Mouse (Mus musculus) CH12.LX (cell line): ENCODE measurements around the gene Myh3. TPM values are rescaled to one million over a fixed set of nuclear protein-coding genes. Genes with fewer than 3 reads are reported as not detected.
A peak's percentile ranks its signal among the peaks of the same experiment; 100 is the strongest.

Experiments
- DNase-seq: peaks from one replicate; pipeline ENCODE4 v3.0.0-alpha.2; 2013; ENCODE audit errors: extremely low read depth
- H3K27ac ChIP-seq: 2 replicates; pipeline ENCODE4 v1.5.1; 2012; ENCODE audit warnings: low read depth, mild to moderate bottlenecking, control low read depth, moderate library complexity; ENCODE audit not compliant: insufficient read depth
- H3K27me3 ChIP-seq: replicated peaks from 2 replicates; pipeline ENCODE3; 2012; ENCODE audit warnings: inconsistent platforms
- H3K36me3 ChIP-seq, 2 experiments: replicated peaks in 1 of 2; 2 replicates each; pipeline versions ENCODE3 to v1.6.1; 2012; ENCODE audit warnings: inconsistent platforms in 1 of 2, low read length in 1 of 2, mild to moderate bottlenecking in 1 of 2, mixed read lengths in 1 of 2, moderate library complexity in 1 of 2; ENCODE audit not compliant: control insufficient read depth in 1 of 2, insufficient read depth in 1 of 2
- H3K4me1 ChIP-seq, 2 experiments: 2 replicates each; pipeline ENCODE4 v1.6.1; 2012; ENCODE audit warnings: inconsistent platforms in 1 of 2, moderate library complexity in 1 of 2; ENCODE audit not compliant: insufficient read depth in 2 of 2, control insufficient read depth in 1 of 2
- H3K4me2 ChIP-seq: 2 replicates; pipeline ENCODE4 v1.6.1; 2012; ENCODE audit warnings: low read depth, mild to moderate bottlenecking, control low read depth; ENCODE audit not compliant: poor library complexity, insufficient read depth, severe bottlenecking
- H3K4me3 ChIP-seq, 3 experiments: fragments of 150-350 bp in 1 of 3; sonication (generic) in 1 of 3; replicated peaks in 1 of 3; 2 replicates each; pipeline versions ENCODE3 to v1.5.1; 2011 to 2012; ENCODE audit warnings: low read depth in 2 of 3, low read length in 2 of 3, mild to moderate bottlenecking in 2 of 3, moderate library complexity in 2 of 3, control low read depth in 1 of 3, improper control_type of control experiment in 1 of 3, inconsistent platforms in 1 of 3, mixed read lengths in 1 of 3; ENCODE audit not compliant: poor library complexity in 1 of 3
- H3K79me2 ChIP-seq: replicated peaks from 2 replicates; pipeline ENCODE4 v1.6.1; 2012; ENCODE audit warnings: mild to moderate bottlenecking, moderate library complexity; ENCODE audit not compliant: control insufficient read depth, poor library complexity, insufficient read depth, severe bottlenecking; ENCODE audit errors: extremely low read depth
- H3K9ac ChIP-seq: 2 replicates; pipeline ENCODE4 v1.6.1; 2012; ENCODE audit warnings: low read depth, mild to moderate bottlenecking, control low read depth, moderate library complexity; ENCODE audit not compliant: insufficient read depth
- H3K9me3 ChIP-seq: replicated peaks from 2 replicates; pipeline ENCODE3; 2012; ENCODE audit warnings: low read length, inconsistent platforms, mixed read lengths
- CHD1 ChIP-seq: IDR thresholded peaks from 2 replicates; pipeline ENCODE4 v1.6.1; 2012; ENCODE audit warnings: low read depth, low read length, improper control_type of control experiment, inconsistent platforms
- CHD2 ChIP-seq: IDR thresholded peaks from 2 replicates; pipeline ENCODE4 v1.6.1; 2011; ENCODE audit warnings: low read length, improper control_type of control experiment
- E2F4 ChIP-seq: IDR thresholded peaks from 2 replicates; pipeline ENCODE4 v1.6.1; 2011; ENCODE audit warnings: low read depth, low read length, improper control_type of control experiment; ENCODE audit not compliant: insufficient replicate concordance
- ELF1 ChIP-seq: IDR thresholded peaks from 2 replicates; pipeline ENCODE4 v1.6.1; 2014; ENCODE audit warnings: low read depth, mild to moderate bottlenecking, inconsistent platforms, low read length, improper control_type of control experiment
- EP300 ChIP-seq: IDR thresholded peaks from 2 replicates; pipeline ENCODE4 v1.6.1; 2011; ENCODE audit warnings: low read length, improper control_type of control experiment
- ETS1 ChIP-seq: conservative IDR thresholded peaks from 2 replicates; pipeline ENCODE4 v1.6.1; 2012; ENCODE audit warnings: low read depth, mild to moderate bottlenecking, inconsistent platforms, low read length, improper control_type of control experiment, moderate library complexity
- HCFC1 ChIP-seq: IDR thresholded peaks from 2 replicates; pipeline ENCODE4 v1.6.1; 2012; ENCODE audit warnings: low read depth, mild to moderate bottlenecking, inconsistent platforms, low read length, improper control_type of control experiment
- IRF4 ChIP-seq: IDR thresholded peaks from 2 replicates; pipeline ENCODE4 v1.6.1; 2014; ENCODE audit warnings: low read depth, mild to moderate bottlenecking, inconsistent platforms, low read length, improper control_type of control experiment
- JUN ChIP-seq: IDR thresholded peaks from 2 replicates; pipeline ENCODE4 v1.6.1; 2011; ENCODE audit warnings: low read depth, mild to moderate bottlenecking, low read length, improper control_type of control experiment, moderate library complexity; ENCODE audit not compliant: insufficient read depth
- JUND ChIP-seq: conservative IDR thresholded peaks from 2 replicates; pipeline ENCODE4 v1.6.1; 2011; ENCODE audit warnings: low read depth, low read length, improper control_type of control experiment
- KAT2A ChIP-seq: IDR thresholded peaks from 2 replicates; pipeline ENCODE4 v1.6.1; 2012; ENCODE audit warnings: low read length, improper control_type of control experiment, inconsistent platforms; ENCODE audit not compliant: insufficient replicate concordance
- MAFK ChIP-seq: IDR thresholded peaks from 2 replicates; pipeline ENCODE4 v1.6.1; 2011; ENCODE audit warnings: low read length, improper control_type of control experiment; ENCODE audit not compliant: insufficient replicate concordance
- MAZ ChIP-seq: IDR thresholded peaks from 2 replicates; pipeline ENCODE4 v1.6.1; 2012; ENCODE audit warnings: low read depth, mild to moderate bottlenecking, inconsistent platforms, low read length, improper control_type of control experiment, moderate library complexity
- MEF2A ChIP-seq: IDR thresholded peaks from 2 replicates; pipeline ENCODE4 v1.6.1; 2014; ENCODE audit warnings: low read depth, mild to moderate bottlenecking, inconsistent platforms, low read length, improper control_type of control experiment, borderline replicate concordance
- MYC ChIP-seq: IDR thresholded peaks from 2 replicates; pipeline ENCODE4 v1.6.1; 2011; ENCODE audit warnings: low read depth, mild to moderate bottlenecking, improper control_type of control experiment, low read length
- NELFE ChIP-seq: IDR thresholded peaks from 2 replicates; pipeline ENCODE4 v1.6.1; 2011; ENCODE audit warnings: low read depth, low read length, improper control_type of control experiment
- NRF1 ChIP-seq: IDR thresholded peaks from 2 replicates; pipeline ENCODE4 v1.6.1; 2014; ENCODE audit warnings: low read depth, mild to moderate bottlenecking, inconsistent platforms, low read length, improper control_type of control experiment, moderate library complexity
- POLR2A ChIP-seq: IDR thresholded peaks from 2 replicates; pipeline ENCODE4 v1.6.1; 2011; ENCODE audit warnings: low read depth, mild to moderate bottlenecking, improper control_type of control experiment, low read length
- RAD21 ChIP-seq: IDR thresholded peaks from 2 replicates; pipeline ENCODE4 v1.6.1; 2011; ENCODE audit warnings: low read depth, mild to moderate bottlenecking, low read length, improper control_type of control experiment, moderate library complexity
- RCOR1 ChIP-seq: conservative IDR thresholded peaks from 2 replicates; pipeline ENCODE4 v1.6.1; 2012; ENCODE audit warnings: low read depth, mild to moderate bottlenecking, inconsistent platforms, low read length, improper control_type of control experiment
- SIN3A ChIP-seq: IDR thresholded peaks from 2 replicates; pipeline ENCODE4 v1.6.1; 2012; ENCODE audit warnings: low read length, improper control_type of control experiment, inconsistent platforms
- SMC3 ChIP-seq: IDR thresholded peaks from 2 replicates; pipeline ENCODE4 v1.6.1; 2011; ENCODE audit warnings: low read depth, low read length, improper control_type of control experiment
- TBP ChIP-seq: conservative IDR thresholded peaks from 2 replicates; pipeline ENCODE4 v1.6.1; 2011; ENCODE audit warnings: low read depth, low read length, improper control_type of control experiment
- ZC3H11A ChIP-seq: IDR thresholded peaks from 2 replicates; pipeline ENCODE4 v1.6.1; 2012; ENCODE audit warnings: low read depth, mild to moderate bottlenecking, inconsistent platforms, low read length, improper control_type of control experiment
- ZKSCAN1 ChIP-seq: IDR thresholded peaks from 2 replicates; pipeline ENCODE4 v1.6.1; 2012; ENCODE audit warnings: low read depth, inconsistent platforms, low read length, improper control_type of control experiment, borderline replicate concordance
- ZMIZ1 ChIP-seq: IDR thresholded peaks from 2 replicates; pipeline ENCODE4 v1.6.1; 2012; ENCODE audit warnings: low read depth, mild to moderate bottlenecking, inconsistent platforms, low read length, improper control_type of control experiment
- ZNF384 ChIP-seq: IDR thresholded peaks from 2 replicates; pipeline ENCODE4 v1.6.1; 2012; ENCODE audit warnings: low read depth, low read length, improper control_type of control experiment, inconsistent platforms
- dilution Hi-C: fragments of 300-500 bp; cut with MboI; formaldehyde crosslinking; loops from 2 replicates; pipeline ENCODE4 v1.14.3; 2020; ENCODE audit warnings: low sequenced_read_pairs; ENCODE audit not compliant: extremely low pct_unique_long_range_greater_than_20kb, extremely low pct_ligation_motif_present
- in situ Hi-C: fragments of 300-500 bp; cut with MboI; formaldehyde crosslinking; loops from 3 replicates; pipeline ENCODE4 v1.14.3; 2019; ENCODE audit warnings: low sequenced_read_pairs, low pct_ligation_motif_present, low pct_unique_long_range_greater_than_20kb, mixed read lengths
- polyA plus RNA-seq: library from polyadenylated mRNA; unstranded; fragments of >175 nt; gene quantifications from 2 replicates; pipeline ENCODE4 v1.2.1, GENCODE M21; 2012; ENCODE audit warnings: low read depth; ENCODE audit not compliant: insufficient read length
- total RNA-seq, 2 experiments: library from RNA; depleted of rRNA; stranded (reverse); fragments of 300-350 nt in 1 of 2; fragments of >200 nt in 1 of 2; gene quantifications; 2 replicates each; pipeline ENCODE4 v1.2.3; 2012 to 2014

Myh3 gene
- total and polyA plus RNA-seq, 3 experiments = 0.12 to 0.64 (median 0.26) TPM

GRCm38 (mm10) chr11:67143863-67144498 lies 65.9 kb downstream of the Myh3 start:
- Histone ChIP-seq H3K4me2 (peak overlapping the region; percentile 31; the same call in 1 of the 2 replicates), H3K9me3 (no peaks in the 10 kb centered on the region), H3K9ac (peak overlapping the region; percentile 74), H3K27ac (peak overlapping the region; percentile 93), H3K4me1 (peaks cover 11 to 67% of the 10 kb centered on the region in 2 experiments)
- dilution Hi-C loops = no loop called here
- TF ChIP-seq MEF2A (peak; percentile 51; the same call in 1 of the 2 replicates), EP300 (0 out of 2 replicates have a peak, but pooled peaks have one; percentile 13), JUN (no peak), SMC3 (no peak), NRF1 (no peak), E2F4 (0 out of 2 replicates have a peak, but pooled peaks have one; percentile 56), MYC (no peak), RCOR1 (peak; percentile 19; the same call in 1 of the 2 replicates), SIN3A (no peak; the same call in 1 of the 2 replicates), ELF1 (peak; percentile 4; the same call in 1 of the 2 replicates), ZC3H11A (no peak), NELFE (peak; percentile 33), ZMIZ1 (no peak), CHD1 (peak; percentile 79), ZNF384 (peak; percentile 78), RAD21 (no peak; the same call in 1 of the 2 replicates), ZKSCAN1 (no peak), IRF4 (peak; percentile 34), ETS1 (peak; percentile 46), TBP (no peak), HCFC1 (peak; percentile 34), MAZ (peak; percentile 63; the same call in 1 of the 2 replicates), JUND (peak; percentile 1; the same call in 1 of the 2 replicates), KAT2A (no peak), CHD2 (no peak; the same call in 1 of the 2 replicates), POLR2A (no peak; the same call in 1 of the 2 replicates), MAFK (peak; percentile 21; the same call in 1 of the 2 replicates)
- TF ChIP-seq, all 38 proteins: peak for 14
- peaks cover 8% of the 10 kb centered on the region for H3K79me2 ChIP-seq
- peak overlapping the region; percentile 50 to 64 (median 62) for H3K4me3 ChIP-seq
- peak; percentile 96 for DNase-seq
- H3K27me3 ChIP-seq = no peaks in the 10 kb centered on the region
- in situ Hi-C loops = no loop called here
- peaks cover 11 to 26% of the 10 kb centered on the region in 2 experiments for H3K36me3 ChIP-seq
